Mouse (Mus musculus) regulatory T cell (primary cell): ENCODE results near the gene Cmc1.
"Not testable (repeated sequence)": the region's sequence is repeated elsewhere in the genome, so short reads cannot be mapped to it uniquely, and the experiment has no call there.

ENCODE experiments used
- in situ Hi-C: fragments of 300-600 bp; cut with MboI, MseI; formaldehyde crosslinking; loops from one replicate; pipeline ENCODE4 v1.15.1; 2025; ENCODE audit warnings: high pct_unique_total_duplicates

The Cmc1 gene

GRCm38 (mm10) chr9:118150429-118151220, 648 bp upstream of the Cmc1 start:
- in situ Hi-C loops = no loop called here

DNA sequence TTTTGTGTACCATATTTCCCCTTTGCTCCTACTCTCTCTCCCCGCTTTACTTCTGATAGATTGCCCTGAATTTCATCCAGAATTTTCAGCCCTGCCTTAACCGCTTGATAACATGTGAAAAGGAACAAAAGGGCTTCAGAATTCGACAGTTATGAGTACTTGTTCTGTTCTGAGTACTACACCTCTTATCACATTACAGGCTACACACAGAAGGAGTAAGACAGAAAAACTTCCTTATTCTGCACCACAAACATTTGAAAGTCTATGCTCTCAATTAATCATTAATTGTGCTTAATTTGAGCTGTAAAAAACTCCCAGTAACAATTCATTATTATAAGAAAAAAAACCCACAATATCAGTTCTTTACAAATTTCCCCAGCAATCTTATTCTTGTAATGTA, 9.6 kb downstream of the Cmc1 start:
- in situ Hi-C loops = not testable (repeated sequence)

DNA sequence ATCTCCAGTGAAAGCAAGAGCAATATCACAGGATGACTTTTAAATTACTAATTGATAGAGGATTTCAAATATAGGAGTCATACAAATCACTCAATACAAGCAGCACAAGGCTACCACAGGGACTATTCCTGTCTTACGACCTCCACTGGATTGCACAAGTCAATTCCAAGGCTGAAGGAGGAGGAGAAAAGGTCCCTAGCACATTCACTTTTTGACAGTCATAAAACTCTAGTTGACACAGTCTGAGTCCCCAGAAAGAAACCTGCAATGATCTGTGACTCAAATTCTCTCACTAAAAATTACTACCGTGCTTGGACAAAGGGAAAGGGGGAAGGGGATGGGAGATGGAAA, 39.6 kb downstream of the Cmc1 start:
- in situ Hi-C loops = no loop called here

GRCm38 (mm10) chr9:118109697-118110359, 40.1 kb downstream of the Cmc1 start:
- in situ Hi-C loops = loop anchor here (10.0 kb wide), 1 partner anchor 255 kb away; no protein-coding TSS in a partner anchor

GRCm38 (mm10) chr9:118108527-118109011, 41.4 kb downstream of the Cmc1 start:
- in situ Hi-C loops = loop anchor here (10.0 kb wide), 1 partner anchor 256 kb away; no protein-coding TSS in a partner anchor

- in situ Hi-C loops = loop anchor here (10.0 kb wide), 1 partner anchor 263 kb away; no protein-coding TSS in a partner anchor
Measured at GRCm38 (mm10) chr9:118101802-118102201, 48.2 kb downstream of the Cmc1 start.

DNA sequence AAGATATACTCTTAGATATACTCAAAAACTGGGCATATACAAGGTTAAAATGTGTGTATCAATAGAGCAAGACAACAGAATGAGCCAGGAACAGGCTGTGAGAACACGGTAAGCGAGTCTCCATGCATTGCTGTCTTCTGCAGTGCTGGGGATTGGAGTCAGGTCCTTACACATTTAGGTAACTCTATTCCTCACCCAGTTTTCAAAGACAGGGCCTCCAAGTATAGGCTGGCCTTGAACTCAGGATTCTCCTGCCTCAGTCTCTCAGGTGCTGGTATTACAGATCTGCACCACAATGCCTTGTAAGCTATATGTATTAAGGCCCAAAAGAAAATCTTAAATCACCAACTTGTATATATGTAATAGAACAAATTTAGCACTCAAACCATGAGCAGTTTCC, 49.5 kb downstream of the Cmc1 start:
- in situ Hi-C loops = loop anchor here (10.0 kb wide), 1 partner anchor 264 kb away; no protein-coding TSS in a partner anchor

- in situ Hi-C loops = no loop called here
Measured at GRCm38 (mm10) chr9:118099395-118099794, 50.6 kb downstream of the Cmc1 start.

GRCm38 (mm10) chr9:118083834-118084233, 66.1 kb downstream of the Cmc1 start:
- in situ Hi-C loops = loop anchor here (10.0 kb wide), 1 partner anchor 401 kb away; no protein-coding TSS in a partner anchor

GRCm38 (mm10) chr9:118082575-118083431, 67.2 kb downstream of the Cmc1 start:
- in situ Hi-C loops = loop anchor here (10.0 kb wide), 1 partner anchor 402 kb away; no protein-coding TSS in a partner anchor

DNA sequence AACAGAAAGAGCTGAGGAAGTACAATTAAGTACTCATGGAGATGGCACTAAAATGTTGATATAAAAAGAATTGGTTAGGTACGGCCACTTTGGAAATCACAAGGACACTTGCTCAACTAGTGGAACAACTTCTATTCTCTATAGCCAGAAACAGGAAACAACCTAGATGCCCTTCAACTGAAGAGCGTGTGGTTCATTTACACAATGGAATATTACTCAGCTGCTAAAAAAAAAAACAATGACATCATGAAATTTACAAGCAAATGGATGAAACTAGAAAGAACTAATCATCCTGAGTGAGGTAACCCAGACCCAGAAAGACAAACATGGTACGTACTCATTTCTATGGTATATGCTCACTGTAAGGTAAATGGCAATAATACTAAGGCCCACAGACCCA, 76.6 kb downstream of the Cmc1 start:
- in situ Hi-C loops = no loop called here

GRCm38 (mm10) chr9:118072101-118072500, 77.9 kb downstream of the Cmc1 start:
- in situ Hi-C loops = no loop called here

DNA sequence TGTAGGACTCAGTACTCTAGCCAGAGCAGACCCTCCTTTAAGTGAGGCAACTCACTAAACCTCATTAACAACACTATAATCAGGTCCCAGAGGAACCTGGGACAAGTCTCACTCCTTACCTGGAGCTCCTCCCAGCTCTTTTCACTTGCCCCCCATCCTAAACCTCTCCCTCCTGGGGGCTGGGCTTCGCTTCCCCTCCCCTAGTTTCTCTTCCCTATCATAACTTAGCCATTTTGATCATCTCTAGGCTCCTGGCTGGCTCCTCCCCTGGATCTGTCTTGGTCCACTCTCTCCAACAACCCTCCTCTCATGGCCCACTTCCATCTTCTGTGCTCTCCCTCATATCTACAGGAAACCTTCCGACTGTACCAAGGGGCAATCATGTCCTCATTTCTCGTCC, 78.6 kb downstream of the Cmc1 start:
- in situ Hi-C loops = no loop called here

- in situ Hi-C loops = no loop called here
Measured at GRCm38 (mm10) chr9:118070442-118070841, 79.5 kb downstream of the Cmc1 start.

- in situ Hi-C loops = no loop called here
Measured at GRCm38 (mm10) chr9:118059101-118059500, 90.9 kb downstream of the Cmc1 start.

GRCm38 (mm10) chr9:118053286-118053685, 96.7 kb downstream of the Cmc1 start:
- in situ Hi-C loops = loop anchor here (5.0 kb wide), 1 partner anchor 439 kb away; no protein-coding TSS in a partner anchor

GRCm38 (mm10) chr9:118045011-118045533, 104.9 kb downstream of the Cmc1 start:
- in situ Hi-C loops = no loop called here

DNA sequence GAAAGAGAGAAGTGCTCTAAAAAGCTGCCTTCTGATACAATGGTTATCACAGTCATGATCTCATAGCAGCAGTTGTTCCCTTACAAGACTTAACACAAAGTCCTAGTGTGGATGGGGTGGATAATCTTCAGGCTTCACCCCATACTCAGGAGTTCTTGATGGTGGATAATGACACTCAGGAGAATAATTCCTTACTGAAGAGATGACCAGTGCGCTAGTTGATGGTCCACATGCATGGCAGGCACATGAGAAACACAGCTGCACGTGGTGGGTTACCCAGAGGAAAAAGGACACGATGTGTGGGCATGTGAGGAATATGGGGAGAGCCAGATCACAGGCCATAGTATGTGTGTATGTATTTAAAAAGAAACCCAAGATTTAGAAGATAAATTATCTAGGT, 106.4 kb downstream of the Cmc1 start:
- in situ Hi-C loops = loop anchor here (5.0 kb wide), 1 partner anchor 114 kb away; no protein-coding TSS in a partner anchor

GRCm38 (mm10) chr9:118042738-118043137, 107.2 kb downstream of the Cmc1 start:
- in situ Hi-C loops = loop anchor here (5.0 kb wide), 1 partner anchor 115 kb away; no protein-coding TSS in a partner anchor

DNA sequence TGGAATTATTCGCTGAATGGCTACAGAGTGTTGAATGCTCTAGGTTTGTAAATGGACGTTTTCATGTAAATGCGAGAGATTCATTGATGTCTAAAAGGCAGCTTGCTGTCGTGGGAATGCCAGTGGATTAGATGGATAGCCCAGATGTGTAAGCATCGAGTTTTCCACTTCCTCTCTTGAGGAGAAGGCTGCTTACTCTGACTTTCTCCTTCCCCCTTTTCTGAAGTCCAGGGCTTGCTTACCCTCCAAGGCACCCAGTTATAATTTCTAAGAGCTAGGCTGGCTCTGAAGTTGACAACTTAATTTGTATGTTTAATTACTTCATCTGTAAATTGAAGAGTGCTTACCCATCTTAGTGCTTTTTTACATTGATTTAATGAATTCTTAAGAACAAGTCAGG, 108.3 kb downstream of the Cmc1 start:
- in situ Hi-C loops = loop anchor here (5.0 kb wide), 1 partner anchor 116 kb away; no protein-coding TSS in a partner anchor

DNA sequence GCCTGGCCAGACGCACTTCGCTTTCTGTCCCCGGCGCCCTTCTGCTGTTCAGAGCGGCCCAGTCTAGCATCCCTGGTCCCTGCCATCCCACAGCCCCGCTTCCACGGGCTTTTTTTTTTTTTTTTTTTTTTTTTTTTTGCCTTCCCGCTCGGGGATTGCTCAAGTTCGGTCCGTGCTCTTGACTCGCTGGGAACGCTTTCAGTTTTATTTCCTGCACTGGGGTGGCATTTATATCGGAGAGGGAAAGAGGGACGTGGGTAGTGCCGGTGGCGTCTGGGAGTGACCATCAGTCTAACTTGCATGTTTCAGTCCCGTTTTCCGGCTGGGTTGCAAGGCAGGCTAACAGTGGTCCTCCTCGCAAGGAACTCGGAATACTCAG, 109.0 kb downstream of the Cmc1 start:
- in situ Hi-C loops = loop anchor here (5.0 kb wide), 1 partner anchor 116 kb away; no protein-coding TSS in a partner anchor
